Mouse (Mus musculus) 3T3-L1 (cell line): ENCODE data around the gene Cwc25.
"Not testable (repeated sequence)": the region's sequence is repeated elsewhere in the genome, so short reads cannot be mapped to it uniquely, and the experiment has no call there.

ENCODE experiments used
- DNase-seq: peaks from one replicate; pipeline ENCODE4 v3.0.0-alpha.2; 2015; ENCODE audit warnings: low read depth, low spot score

Gene Cwc25

GRCm38 (mm10) chr11:97801409-97802193 is 35.2 kb upstream of the Cwc25 start:
- peak; percentile 80 for DNase-seq

DNA sequence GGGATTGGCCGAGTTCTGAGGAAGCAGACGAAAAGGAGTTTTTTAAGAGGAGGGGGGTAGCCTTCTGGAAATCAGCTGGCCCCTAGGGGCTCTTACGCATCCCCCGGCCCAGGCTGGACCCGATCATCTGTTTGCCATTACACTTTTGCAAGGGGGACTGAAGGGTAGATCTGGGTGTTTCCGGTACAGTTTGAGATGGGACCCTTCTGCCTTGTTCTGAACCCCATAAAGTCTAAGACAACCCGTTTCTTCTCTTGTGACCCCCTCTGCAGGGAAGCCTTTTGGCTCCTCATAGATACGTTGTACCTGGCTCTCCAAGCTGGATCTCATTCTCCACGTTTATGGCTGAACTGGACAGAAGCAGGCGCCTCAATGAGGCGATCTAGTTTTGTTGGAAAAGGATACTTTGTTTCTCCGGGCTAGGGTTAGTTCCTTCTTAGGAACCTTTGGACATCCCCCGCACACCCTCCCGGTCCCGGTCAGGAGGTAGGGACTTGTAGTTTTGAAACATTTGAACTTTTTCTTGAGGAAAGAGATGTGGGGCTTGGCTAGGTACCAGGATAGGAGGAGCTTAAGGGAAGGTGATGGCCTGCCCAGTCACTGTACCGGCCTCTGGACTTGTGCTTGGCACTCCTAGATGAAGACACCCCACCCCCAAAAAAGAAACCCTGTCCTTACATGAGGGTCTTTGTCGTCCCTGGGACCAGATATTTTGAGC is 34.5 kb upstream of the Cwc25 start:
- DNase-seq, result peak; percentile 85

- DNase-seq, result peak; percentile 77
Observed at GRCm38 (mm10) chr11:97799994-97800690, 33.8 kb upstream of the Cwc25 start.

DNA sequence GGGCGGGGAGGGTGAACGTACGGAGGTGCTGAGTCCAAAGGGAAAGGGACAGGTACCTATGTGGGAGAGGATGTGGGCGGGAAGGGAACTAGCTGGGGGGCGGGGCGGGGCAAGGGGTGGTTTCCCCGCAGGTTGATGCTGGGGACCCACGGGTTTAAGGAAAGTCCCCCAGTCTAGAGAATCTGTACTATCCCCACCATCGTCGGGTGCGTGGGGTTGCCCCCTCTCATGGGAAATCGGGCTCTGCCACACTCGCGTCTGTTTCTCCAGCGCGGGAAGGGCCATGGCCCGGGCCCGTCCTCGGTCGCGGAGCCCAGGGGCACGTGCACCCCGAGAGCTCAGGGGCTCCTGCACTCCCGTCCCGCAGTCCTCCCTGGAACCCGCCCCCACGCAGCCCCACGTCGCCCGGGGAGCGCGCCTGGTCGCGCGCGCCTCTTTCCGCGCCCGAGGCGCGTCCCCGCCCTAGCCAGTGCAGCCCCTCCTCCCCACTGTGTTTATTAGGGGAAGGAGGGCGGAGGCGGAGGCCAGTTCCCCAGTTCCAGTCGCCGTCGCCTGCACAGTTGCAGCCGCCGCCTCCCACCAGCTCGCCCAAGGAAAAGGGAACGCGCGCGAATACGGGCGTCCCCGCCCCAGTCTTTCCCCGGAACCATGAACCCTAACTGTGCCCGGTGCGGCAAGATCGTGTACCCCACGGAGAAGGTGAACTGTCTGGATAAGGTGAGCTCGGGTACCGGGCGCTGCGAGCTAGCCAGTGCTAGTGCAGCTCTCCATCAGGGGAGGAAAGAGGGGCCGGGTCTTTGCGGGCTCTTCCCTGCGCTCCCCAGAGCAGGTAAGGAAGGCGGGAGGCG is 33.0 kb upstream of the Cwc25 start:
- DNase-seq, result peak; percentile 78

DNA sequence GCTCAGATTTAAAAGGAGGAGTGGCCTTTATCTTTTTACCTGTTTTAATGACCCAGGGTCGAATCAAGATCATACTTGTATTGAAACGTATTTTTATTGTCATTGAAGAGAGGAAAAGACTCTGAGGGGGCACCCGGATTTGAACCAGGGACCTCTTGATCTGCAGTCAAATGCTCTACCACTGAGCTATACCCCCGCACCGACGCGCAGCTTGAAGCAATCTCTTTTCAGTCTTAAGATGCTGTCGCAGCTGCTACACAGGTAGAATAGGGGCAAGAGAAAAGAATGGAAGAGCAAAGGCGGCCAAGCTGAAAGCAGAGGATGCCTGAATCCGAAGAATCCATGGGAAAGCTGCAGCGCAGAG is 32.4 kb upstream of the Cwc25 start, which contains the start of gene Lasp1:
Gene Lasp1, plus strand, starts transcription at position 219 of the 364 bp plus-strand sequence.
- DNase-seq, result peak; percentile 92

- DNase-seq, result no peak
Observed at GRCm38 (mm10) chr11:97798083-97798435, 31.7 kb upstream of the Cwc25 start.

- peak; percentile 91 for DNase-seq
Observed at GRCm38 (mm10) chr11:97797369-97798082, 31.2 kb upstream of the Cwc25 start.

GRCm38 (mm10) chr11:97796910-97797309 is 30.6 kb upstream of the Cwc25 start:
- DNase-seq, result peak; percentile 87

DNA sequence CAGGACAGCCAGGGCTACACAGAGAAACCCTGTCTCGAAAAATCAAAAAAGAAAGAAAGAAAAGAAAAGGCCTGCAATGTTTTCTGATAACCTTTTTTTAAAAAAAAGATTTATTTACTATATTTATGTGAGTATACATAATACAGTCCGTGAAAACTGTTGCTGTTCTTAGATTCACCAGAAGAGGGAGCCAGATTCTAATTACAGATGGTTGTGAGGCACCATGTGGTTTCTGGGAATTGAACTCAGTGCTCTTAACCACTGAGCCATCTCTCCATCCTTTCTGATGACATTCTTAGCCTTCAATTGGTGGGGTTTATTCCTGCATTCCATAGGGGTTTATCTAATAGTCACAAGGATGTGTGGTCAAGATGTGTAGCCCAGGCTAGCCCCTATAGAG is 26.8 kb upstream of the Cwc25 start:
- peak; percentile 94 for DNase-seq

GRCm38 (mm10) chr11:97790778-97791438 is 24.6 kb upstream of the Cwc25 start:
- not testable (repeated sequence) for DNase-seq

- no peak for DNase-seq
Observed at GRCm38 (mm10) chr11:97789727-97790126, 23.4 kb upstream of the Cwc25 start.

- DNase-seq, result no peak
Observed at GRCm38 (mm10) chr11:97787961-97788360, 21.6 kb upstream of the Cwc25 start.

DNA sequence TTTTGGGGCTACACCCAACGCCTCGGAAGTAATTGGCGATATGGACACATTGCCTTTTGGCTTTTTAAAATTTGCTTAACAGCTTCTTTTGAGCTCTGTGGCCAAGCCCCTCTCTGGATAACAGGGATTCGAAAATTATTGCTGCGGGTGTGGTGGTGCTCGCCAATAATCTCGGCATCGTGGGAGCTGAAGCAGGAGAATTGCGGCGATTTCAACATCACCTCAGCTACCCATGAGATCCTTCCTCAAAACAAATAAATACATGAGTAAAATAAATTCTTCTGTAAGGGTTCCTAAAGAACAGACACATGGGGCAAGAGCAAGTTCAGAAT is 16.2 kb upstream of the Cwc25 start:
- no peak for DNase-seq

- peak; percentile 98 for DNase-seq
Observed at GRCm38 (mm10) chr11:97781832-97782563, 15.6 kb upstream of the Cwc25 start, which contains the start of gene Rpl23. Rpl23 (minus strand) TSS chr11:97782437.

DNA sequence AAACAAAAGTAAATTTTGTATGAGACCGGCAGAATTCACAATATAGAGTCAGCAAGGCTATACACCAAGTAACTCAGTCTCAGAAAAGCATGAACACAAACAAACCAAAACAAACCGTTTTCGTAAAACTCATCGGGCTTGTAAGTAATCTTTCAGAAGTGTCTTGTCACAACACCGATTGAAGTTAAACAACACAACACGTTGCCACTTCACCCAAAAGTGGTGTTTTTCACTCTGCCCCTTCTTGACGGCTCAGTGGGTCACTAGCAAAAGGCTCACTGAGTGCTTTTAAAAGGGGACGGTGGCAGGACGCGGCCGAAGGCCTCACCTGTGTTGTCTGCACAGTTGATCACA is 15.1 kb upstream of the Cwc25 start:
- DNase-seq, result no peak

- DNase-seq, result no peak
Observed at GRCm38 (mm10) chr11:97779968-97780701, 13.8 kb upstream of the Cwc25 start.

DNA sequence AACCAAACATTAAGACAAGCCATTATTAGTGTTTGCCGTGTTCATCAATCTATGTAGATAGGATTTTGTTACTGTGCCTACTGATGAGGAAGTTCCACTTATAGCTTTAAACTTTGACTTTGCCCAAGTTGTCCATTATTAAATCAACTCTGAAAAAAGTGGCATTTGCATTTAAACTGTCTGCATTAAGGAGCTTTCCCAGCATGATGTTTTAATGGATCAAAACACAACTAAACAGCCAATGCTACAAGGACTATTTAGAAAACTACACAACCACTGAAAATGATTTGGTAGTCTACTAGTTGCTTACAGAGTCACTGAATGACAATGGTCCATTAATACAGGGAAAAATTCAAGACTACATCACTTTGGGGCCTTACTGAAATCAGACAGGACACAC is 12.6 kb upstream of the Cwc25 start:
- no peak for DNase-seq

GRCm38 (mm10) chr11:97777129-97777529 is 10.8 kb upstream of the Cwc25 start:
- peak; percentile 82 for DNase-seq

- DNase-seq, result no peak
Observed at GRCm38 (mm10) chr11:97776497-97777128, 10.3 kb upstream of the Cwc25 start.
